In genomic region chr2:157178167-157178566, GRCm38 (mm10) we compare ENCODE assay signal across 24 mouse cellular contexts.
"Had no signal": no experiment of that assay in that cellular context is flagged by ENCODE, and none has a peak within 500 bp of the region (broad histone marks: within the 10 kb centered on the region; RNA-seq: fewer than 3 reads in every experiment).

No protein-coding gene starts in this region.

- H3K4me1 ChIP-seq: heart, embryonic 10.5 days; heart, embryonic 12.5 days; hindbrain, embryonic 10.5 days; hindbrain, embryonic 12.5 days; limb, embryonic 10.5 days; limb, embryonic 12.5 days had no signal

- DNase-seq: gastrocnemius, adult 2 months; gastrocnemius, postnatal 10 days; gastrocnemius, postnatal 25 days; heart, adult 18-20 months; heart, postnatal 10 days; heart, postnatal 4 days; kidney, adult 18-20 months; kidney, adult 8-10 months; kidney, postnatal 10 days; kidney, postnatal 25 days; kidney, postnatal 4 days; liver had no signal

- H3K9me3 ChIP-seq: heart, embryonic 10.5 days; heart, embryonic 12.5 days; hindbrain, embryonic 10.5 days; hindbrain, embryonic 12.5 days; limb, embryonic 10.5 days; limb, embryonic 12.5 days; liver, embryonic 12.5 days had no signal

- H3K4me2 ChIP-seq: heart, embryonic 12.5 days; hindbrain, embryonic 12.5 days; hindbrain, embryonic 14.5 days; limb, embryonic 12.5 days; liver, embryonic 12.5 days had no signal

- H3K4me3 ChIP-seq: gastrocnemius, adult 2 months; heart, embryonic 10.5 days; heart, embryonic 12.5 days; hindbrain, embryonic 10.5 days; hindbrain, embryonic 12.5 days; layer of hippocampus, adult 2 months; left cerebral cortex, adult 2 months; limb, embryonic 10.5 days; limb, embryonic 12.5 days; liver, embryonic 12.5 days had no signal

- H3K27me3 ChIP-seq: heart, embryonic 12.5 days; hindbrain, embryonic 12.5 days; limb, embryonic 12.5 days; liver, embryonic 12.5 days had no signal

- H3K9ac ChIP-seq: heart, embryonic 12.5 days; hindbrain, embryonic 12.5 days; hindbrain, embryonic 14.5 days; limb, embryonic 12.5 days; liver, embryonic 12.5 days had no signal

- ATAC-seq: hindbrain, embryonic 16.5 days; inflammation-experienced regulatory T-cells, adult 6 months; liver, embryonic 12.5 days had no signal

- H3K27ac ChIP-seq: gastrocnemius, adult 2 months; heart, embryonic 10.5 days; hindbrain, embryonic 10.5 days; hindbrain, embryonic 12.5 days; hindbrain, embryonic 14.5 days; layer of hippocampus, adult 2 months; left cerebral cortex, adult 2 months; limb, embryonic 10.5 days; limb, embryonic 12.5 days; liver, embryonic 12.5 days had no signal
